9 mouse cellular contexts compared by ENCODE assay signal in genomic region chr12:116071023-116071422, GRCm38 (mm10). TPM values are rescaled to one million over a fixed set of nuclear protein-coding genes. Genes with fewer than 3 reads are reported as not detected.
DNase-seq lines count a peak whose midpoint lies in the region; ATAC-seq and TF ChIP-seq lines count a peak whose summit lies in the region.
"Had no signal": no experiment of that assay in that cellular context is flagged by ENCODE, and none has a peak within 500 bp of the region (broad histone marks: within the 10 kb centered on the region; RNA-seq: fewer than 3 reads in every experiment).

No protein-coding gene starts in this region.

- no peak overlapping the region for H3K4me2 ChIP-seq in kidney, embryonic 16.5 days (replicated peaks; ENCODE audit: low read depth, low read length)
- H3K4me2 ChIP-seq: embryonic facial prominence, embryonic 13.5 days had no signal

- H3K4me1 ChIP-seq in kidney, embryonic 16.5 days (ENCODE audit: insufficient read depth, low read length): no peaks in the 10 kb centered on the region
- H3K4me1 ChIP-seq: embryonic facial prominence, embryonic 13.5 days had no signal

- intact Hi-C loops in gastrocnemius, adult 2 months (cut with DNase I): no loop called here

- 18% methylated on average over 3 of the region's 3 CpGs for WGBS in kidney, embryonic 16.5 days

- TF ChIP-seq CTCF in gastrocnemius, adult 2 months (IDR thresholded peaks at IDR 0.05): peak; percentile 84

- peaks cover 7% of the 10 kb centered on the region for H3K27me3 ChIP-seq in kidney, embryonic 16.5 days (ENCODE audit: insufficient read depth, low read length)

- no peak overlapping the region for H3K9ac ChIP-seq in kidney, embryonic 16.5 days (replicated peaks; ENCODE audit: low read length)
- H3K9ac ChIP-seq: embryonic facial prominence, embryonic 13.5 days had no signal

- ATAC-seq in kidney, embryonic 16.5 days (ENCODE audit: low FRiP score, low TSS enrichment): peak; percentile 94
- ATAC-seq in activated CD4-positive, CD25-positive, alpha-beta regulatory T cell, adult 4 months: no peak

- H3K4me3 ChIP-seq in gastrocnemius, adult 2 months: no peak overlapping the region
- H3K4me3 ChIP-seq in kidney, embryonic 16.5 days (ENCODE audit: low read length): no peak overlapping the region
- H3K4me3 ChIP-seq: embryonic facial prominence, embryonic 13.5 days had no signal

- no peaks in the 10 kb centered on the region for H3K36me3 ChIP-seq in kidney, embryonic 16.5 days (ENCODE audit: insufficient read depth, low read length)
- H3K36me3 ChIP-seq: embryonic facial prominence, embryonic 13.5 days had no signal

- DNase-seq in urinary bladder, postnatal 25 days (ENCODE audit: low spot score): peak; percentile 8
- no peak for DNase-seq in urinary bladder, postnatal 4 days (ENCODE audit: low spot score in 2 of 2)
- peak; percentile 64 to 71 for DNase-seq in cerebellum, postnatal 36 days
- peak; percentile 61 for DNase-seq in gastrocnemius, adult 2 months
- peak; percentile 18 for DNase-seq in lung, postnatal 25 days (ENCODE audit: low spot score)
- peak; percentile 53 for DNase-seq in right cerebral cortex, postnatal 14 days

- no peak overlapping the region for H3K27ac ChIP-seq in gastrocnemius, adult 2 months
- H3K27ac ChIP-seq in kidney, embryonic 16.5 days (ENCODE audit: low read length): no peak overlapping the region
- H3K27ac ChIP-seq: embryonic facial prominence, embryonic 13.5 days had no signal

- no peaks in the 10 kb centered on the region for H3K9me3 ChIP-seq in kidney, embryonic 16.5 days (ENCODE audit: low read length)
- H3K9me3 ChIP-seq: embryonic facial prominence, embryonic 13.5 days had no signal

RNA-seq across cellular contexts. Expression of gene Vipr2, which starts 6.5 kb away (rescaled TPM):
- total RNA-seq in gastrocnemius, adult 2 months (2021): 1 to 10 TPM; 1.5 to 3.0 TPM
- 0.92 and 1.2 TPM in 2 replicates for polyA plus RNA-seq in kidney, embryonic 16.5 days (2015; fragmentation: Nextera tagmentation; extraction: Ambion mirVana)
- polyA plus RNA-seq in activated CD4-positive, CD25-positive, alpha-beta regulatory T cell, adult 4 months (2017; shearing (Covaris generic)): under 1 TPM; 0.50 to 0.99 TPM

RNA-seq across cellular contexts. Expression of gene Zfp386, which starts 23.5 kb away (rescaled TPM):
- total RNA-seq in gastrocnemius, adult 2 months (2021): 10 to 100 TPM; 23.7 to 32.0 TPM
- 46.9 and 51.8 TPM in 2 replicates for polyA plus RNA-seq in kidney, embryonic 16.5 days (2015; fragmentation: Nextera tagmentation; extraction: Ambion mirVana)
- polyA plus RNA-seq in activated CD4-positive, CD25-positive, alpha-beta regulatory T cell, adult 4 months (2017; shearing (Covaris generic)): 10 to 100 TPM; 52.8 to 59.0 TPM

Comparison
In these comparisons a context has a peak if more than half of its experiments do, and no peak if none do; other contexts are left out.
1. DNase-seq: peak in urinary bladder, postnatal 25 days (single experiment), cerebellum, postnatal 36 days (2 of 2), gastrocnemius, adult 2 months (single experiment), lung, postnatal 25 days (single experiment) and right cerebral cortex, postnatal 14 days (single experiment); none in urinary bladder, postnatal 4 days (0 of 2).